Mouse (Mus musculus) heart, adult 2 months (tissue): ENCODE data around the gene Tpm1. TPM values are rescaled to one million over a fixed set of nuclear protein-coding genes. Genes with fewer than 3 reads are reported as not detected.
A peak's percentile ranks its signal among the peaks of the same experiment; 100 is the strongest.

ENCODE experiments used
- DNase-seq, 2 experiments: peaks; one replicate each; pipeline ENCODE4 v3.0.0; 2021
- H3K27ac ChIP-seq: fragments of 200-600 bp; 2 replicates; pipeline ENCODE4 v1.8.1; 2022
- H3K27me3 ChIP-seq: fragments of 200-500 bp; 2 replicates; pipeline ENCODE4 v1.6.1; 2012; ENCODE audit warnings: mild to moderate bottlenecking, low read length, inconsistent platforms, mixed read lengths; ENCODE audit not compliant: control insufficient read depth, insufficient read depth
- H3K36me3 ChIP-seq: fragments of 200-500 bp; 2 replicates; pipeline ENCODE4 v1.6.1; 2012; ENCODE audit warnings: low read length, inconsistent platforms; ENCODE audit not compliant: control insufficient read depth, insufficient read depth
- H3K4me1 ChIP-seq: fragments of 200-500 bp; 2 replicates; pipeline ENCODE4 v1.6.1; 2011; ENCODE audit warnings: low read length; ENCODE audit not compliant: control insufficient read depth, insufficient read depth
- H3K4me3 ChIP-seq: fragments of 200-600 bp; 2 replicates; pipeline ENCODE4 v1.8.1; 2022
- H3K79me2 ChIP-seq: fragments of 200-500 bp; replicated peaks from 2 replicates; pipeline ENCODE4 v1.6.1; 2012; ENCODE audit warnings: mild to moderate bottlenecking, inconsistent platforms, low read length, moderate library complexity, mixed read lengths; ENCODE audit not compliant: control insufficient read depth, insufficient read depth
- H3K9ac ChIP-seq: fragments of 200-500 bp; 2 replicates; pipeline ENCODE4 v1.6.1; 2012; ENCODE audit warnings: low read depth, mild to moderate bottlenecking, control low read depth, inconsistent platforms, low read length, mixed read lengths
- CTCF ChIP-seq: fragments of 200-600 bp; IDR thresholded peaks from 2 replicates; pipeline ENCODE4 v1.8.1; 2022; ENCODE audit warnings: antibody characterized with exemption, mild to moderate bottlenecking, moderate library complexity
- EP300 ChIP-seq: fragments of 200-500 bp; IDR thresholded peaks from 2 replicates; pipeline ENCODE4 v1.6.1; 2011; ENCODE audit warnings: low read depth, low read length, control low read depth; ENCODE audit not compliant: insufficient read depth
- POLR2A ChIP-seq: fragments of 200-500 bp; IDR thresholded peaks from 2 replicates; pipeline ENCODE4 v1.6.1; 2011; ENCODE audit warnings: mild to moderate bottlenecking, low read depth, low read length, control low read depth; ENCODE audit not compliant: insufficient read depth
- WGBS: fragments of 180-500 bp; shearing (Covaris S2); methylation state at CpG from one replicate; pipeline ENCODE4 v1.1.7; 2018; 5-methylcytosine and 5-hydroxymethylcytosine counted together
- intact Hi-C: fragments of 180-260 bp; cut with DNase I; formaldehyde crosslinking; loops from one replicate; pipeline ENCODE4 v1.15.1; 2025
- polyA plus RNA-seq: library from polyadenylated mRNA; depleted of rRNA; stranded (reverse); fragments of >200 nt; gene quantifications from 2 replicates; pipeline ENCODE4 v1.2.3, GENCODE M21; 2012
- total RNA-seq, 2 experiments: library from RNA; stranded (reverse); gene quantifications; 2 replicates each; pipeline ENCODE4 v1.2.3; 2021

Tpm1 gene
- total and polyA plus RNA-seq, 3 experiments, result 5,659 to 10,380 (median 9,950) TPM

- Histone ChIP-seq H3K27me3 (no peaks in the 10 kb centered on the region), H3K27ac (no peak overlapping the region), H3K4me1 (no peaks in the 10 kb centered on the region), H3K36me3 (no peaks in the 10 kb centered on the region), H3K79me2 (no peaks in the 10 kb centered on the region), H3K4me3 (no peak overlapping the region), H3K9ac (no peak overlapping the region)
- TF ChIP-seq CTCF, result no peak
- no peak for TF ChIP-seq POLR2A
- no peak for TF ChIP-seq EP300
- no peak for DNase-seq
- WGBS, result 59% methylated on average over 9 of the region's 9 CpGs
- intact Hi-C loops, result no loop called here
These were observed 58.0 kb downstream of the Tpm1 start for GRCm38 (mm10) chr9:66991021-66991749.

- H3K27me3 ChIP-seq, result no peaks in the 10 kb centered on the region
- no peak for TF ChIP-seq EP300
- TF ChIP-seq CTCF, result no peak
- TF ChIP-seq POLR2A, result no peak
- no peak for DNase-seq
- WGBS, result 75% methylated on average over 5 of the region's 5 CpGs
- H3K9ac ChIP-seq, result no peak overlapping the region
- intact Hi-C loops, result no loop called here
- H3K27ac ChIP-seq, result no peak overlapping the region
- no peaks in the 10 kb centered on the region for H3K79me2 ChIP-seq
- no peaks in the 10 kb centered on the region for H3K36me3 ChIP-seq
- H3K4me3 ChIP-seq, result no peak overlapping the region
- H3K4me1 ChIP-seq, result no peaks in the 10 kb centered on the region
These were observed 59.2 kb downstream of the Tpm1 start for GRCm38 (mm10) chr9:66990046-66990445.

GRCm38 (mm10) chr9:66989581-66989980, 59.6 kb downstream of the Tpm1 start:
- Histone ChIP-seq H3K27me3 (no peaks in the 10 kb centered on the region), H3K36me3 (no peaks in the 10 kb centered on the region), H3K4me1 (no peaks in the 10 kb centered on the region), H3K9ac (no peak overlapping the region), H3K79me2 (no peaks in the 10 kb centered on the region), H3K27ac (no peak overlapping the region), H3K4me3 (no peak overlapping the region)
- intact Hi-C loops, result no loop called here
- 48% methylated on average over 6 of the region's 6 CpGs for WGBS
- no peak for TF ChIP-seq EP300
- TF ChIP-seq POLR2A, result no peak
- no peak for TF ChIP-seq CTCF
- no peak for DNase-seq

GRCm38 (mm10) chr9:66988888-66989414, 60.3 kb downstream of the Tpm1 start:
- peak in 1 of 2 experiments; percentile 26 for DNase-seq
- 17% methylated on average over 6 of the region's 6 CpGs for WGBS
- no peaks in the 10 kb centered on the region for H3K36me3 ChIP-seq
- no peak overlapping the region for H3K4me3 ChIP-seq
- H3K4me1 ChIP-seq, result no peaks in the 10 kb centered on the region
- H3K9ac ChIP-seq, result no peak overlapping the region
- no peaks in the 10 kb centered on the region for H3K27me3 ChIP-seq
- intact Hi-C loops, result no loop called here
- H3K79me2 ChIP-seq, result no peaks in the 10 kb centered on the region
- H3K27ac ChIP-seq, result no peak overlapping the region
- TF ChIP-seq EP300, result no peak
- no peak for TF ChIP-seq CTCF
- no peak for TF ChIP-seq POLR2A

- intact Hi-C loops, result no loop called here
- 60% methylated on average over 11 of the region's 11 CpGs for WGBS
- H3K27me3 ChIP-seq, result no peaks in the 10 kb centered on the region
- TF ChIP-seq POLR2A, result no peak
- H3K27ac ChIP-seq, result no peak overlapping the region
- no peak for DNase-seq
- no peak overlapping the region for H3K4me3 ChIP-seq
- no peak overlapping the region for H3K9ac ChIP-seq
- no peaks in the 10 kb centered on the region for H3K36me3 ChIP-seq
- H3K79me2 ChIP-seq, result no peaks in the 10 kb centered on the region
- no peaks in the 10 kb centered on the region for H3K4me1 ChIP-seq
These were observed 60.9 kb downstream of the Tpm1 start for GRCm38 (mm10) chr9:66988198-66988887.

- no peaks in the 10 kb centered on the region for H3K36me3 ChIP-seq
- 58% methylated on average over 7 of the region's 7 CpGs for WGBS
- H3K27me3 ChIP-seq, result no peaks in the 10 kb centered on the region
- H3K27ac ChIP-seq, result no peak overlapping the region
- intact Hi-C loops, result no loop called here
- no peak overlapping the region for H3K9ac ChIP-seq
- H3K4me3 ChIP-seq, result no peak overlapping the region
- H3K79me2 ChIP-seq, result no peaks in the 10 kb centered on the region
- no peak for DNase-seq
- TF ChIP-seq CTCF, result no peak
- TF ChIP-seq EP300, result no peak
- TF ChIP-seq POLR2A, result no peak
- H3K4me1 ChIP-seq, result no peaks in the 10 kb centered on the region
These were observed 63.8 kb downstream of the Tpm1 start for GRCm38 (mm10) chr9:66985377-66985776.
